Mouse (Mus musculus): ENCODE measurements around the gene Zfp113. TPM values are rescaled to one million over a fixed set of nuclear protein-coding genes. Genes with fewer than 3 reads are reported as not detected.

The Zfp113 gene
- 10 to 100 TPM; 10.6 to 20.3 TPM for polyA plus RNA-seq (2017; shearing (Covaris generic))

DNA sequence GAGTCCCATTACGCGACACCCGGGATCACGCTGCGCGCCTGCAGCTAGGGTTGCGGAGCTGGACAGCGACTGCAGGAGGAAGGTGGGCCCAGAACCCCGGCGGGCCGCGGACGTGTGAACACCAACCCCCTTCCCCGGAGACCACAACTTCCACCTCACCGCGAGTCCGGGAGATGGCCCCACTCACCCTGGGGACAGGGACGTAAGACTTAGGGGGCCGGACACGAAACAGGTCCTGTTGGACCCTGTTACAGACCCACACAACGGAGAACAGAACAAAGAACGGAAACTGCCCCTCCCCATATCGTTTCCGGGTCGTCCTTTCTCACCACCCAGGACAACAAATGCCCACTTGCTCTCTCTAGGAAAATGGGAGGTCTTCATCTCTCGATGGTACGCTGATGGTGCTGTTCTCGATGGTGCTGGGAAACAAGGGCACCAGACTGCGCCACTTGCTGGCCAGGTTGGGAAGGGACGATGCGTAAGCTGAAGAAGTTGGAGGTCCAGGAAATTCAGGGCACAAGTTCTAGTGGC is at the start of gene Zfp113:
Zfp113 (minus strand) TSS at position 302 of the 534 bp plus-strand sequence.
- peak; percentile 98 for ATAC-seq

DNA sequence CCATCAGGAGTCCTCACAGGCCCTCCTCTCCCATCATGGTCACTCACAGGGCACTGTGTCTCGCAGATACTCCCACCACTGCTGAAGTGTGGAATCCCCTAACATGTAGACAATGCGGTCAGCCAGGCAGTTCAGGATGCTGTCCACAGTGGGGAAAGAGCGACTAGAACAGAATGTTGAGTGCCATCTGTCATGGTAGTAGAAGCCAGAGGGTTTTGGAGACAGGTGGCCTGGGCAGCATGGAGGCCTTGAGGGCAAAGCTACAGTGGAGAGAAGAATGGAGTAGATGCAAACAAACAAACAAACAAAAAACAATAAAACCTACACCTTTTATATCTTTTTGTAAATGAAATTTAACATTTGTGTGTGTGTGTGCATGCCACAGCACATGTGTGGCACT is 46.5 kb upstream of the Zfp113 start:
- ATAC-seq: no peak

DNA sequence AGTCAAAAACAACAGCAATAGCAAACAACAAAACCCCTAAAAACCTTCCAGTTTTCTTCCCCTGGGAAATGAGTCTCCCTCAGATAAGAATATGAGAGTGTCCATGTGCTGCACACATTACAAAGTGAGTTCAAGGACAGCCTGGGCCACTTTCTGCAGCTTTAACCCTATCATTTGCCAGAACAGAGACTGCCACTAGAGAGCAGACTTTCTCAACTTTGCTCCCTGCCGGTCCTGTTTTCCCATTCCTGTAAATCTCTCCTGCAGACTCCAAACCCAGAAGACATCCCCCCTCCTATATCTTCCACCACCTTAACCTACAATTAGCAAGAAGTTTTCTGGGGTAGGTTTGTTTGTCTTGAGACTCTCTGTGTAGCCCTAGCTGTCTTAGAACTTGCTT is 44.0 kb upstream of the Zfp113 start:
- no peak for ATAC-seq

DNA sequence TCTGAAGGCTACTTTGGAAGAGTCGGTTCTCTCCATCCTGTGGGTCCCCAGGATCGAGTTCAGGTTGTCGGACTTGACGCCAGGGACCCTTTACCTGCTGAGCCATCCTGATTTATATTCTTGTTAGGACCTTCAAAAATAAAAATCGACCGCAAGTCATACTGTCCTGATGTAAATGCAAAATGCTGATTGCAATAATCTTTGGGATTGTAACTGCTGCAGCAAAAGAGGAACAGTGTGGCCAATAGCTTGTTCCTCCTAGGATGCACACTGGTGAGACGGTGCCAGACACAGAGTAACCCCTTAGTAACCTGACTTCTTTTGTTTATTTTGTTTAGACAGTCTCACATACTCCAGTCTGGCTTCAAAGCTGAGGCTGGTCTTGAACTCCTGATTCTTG is 39.9 kb upstream of the Zfp113 start:
- no peak for ATAC-seq

DNA sequence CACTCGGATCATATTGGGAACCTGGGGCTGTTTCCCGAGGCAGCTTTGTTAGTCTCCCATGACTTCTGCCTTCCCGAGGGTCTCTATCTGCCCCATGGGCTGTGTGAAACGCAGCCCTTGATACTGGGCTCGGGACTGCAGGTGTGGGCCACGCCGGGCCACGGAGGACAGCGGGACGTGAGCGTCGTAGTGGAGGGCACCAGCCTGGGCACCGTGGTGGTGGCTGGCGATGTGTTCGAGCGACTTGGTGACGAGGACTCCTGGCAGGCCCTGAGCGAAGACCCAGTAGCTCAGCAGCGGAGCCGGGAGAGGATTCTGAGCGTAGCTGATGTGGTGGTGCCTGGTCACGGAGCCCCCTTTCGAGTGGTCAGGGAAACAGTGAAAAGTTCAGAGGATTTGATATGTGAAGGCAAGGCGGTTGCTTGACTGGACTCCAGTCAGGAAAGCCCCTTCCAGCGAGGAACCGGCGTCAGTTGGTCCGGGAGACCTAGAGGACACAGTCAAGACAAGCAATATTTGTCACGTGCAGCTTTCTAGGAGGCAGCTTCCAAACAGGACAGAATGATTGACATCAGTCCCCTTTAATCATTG is 39.3 kb upstream of the Zfp113 start:
- peak; percentile 19 for ATAC-seq

DNA sequence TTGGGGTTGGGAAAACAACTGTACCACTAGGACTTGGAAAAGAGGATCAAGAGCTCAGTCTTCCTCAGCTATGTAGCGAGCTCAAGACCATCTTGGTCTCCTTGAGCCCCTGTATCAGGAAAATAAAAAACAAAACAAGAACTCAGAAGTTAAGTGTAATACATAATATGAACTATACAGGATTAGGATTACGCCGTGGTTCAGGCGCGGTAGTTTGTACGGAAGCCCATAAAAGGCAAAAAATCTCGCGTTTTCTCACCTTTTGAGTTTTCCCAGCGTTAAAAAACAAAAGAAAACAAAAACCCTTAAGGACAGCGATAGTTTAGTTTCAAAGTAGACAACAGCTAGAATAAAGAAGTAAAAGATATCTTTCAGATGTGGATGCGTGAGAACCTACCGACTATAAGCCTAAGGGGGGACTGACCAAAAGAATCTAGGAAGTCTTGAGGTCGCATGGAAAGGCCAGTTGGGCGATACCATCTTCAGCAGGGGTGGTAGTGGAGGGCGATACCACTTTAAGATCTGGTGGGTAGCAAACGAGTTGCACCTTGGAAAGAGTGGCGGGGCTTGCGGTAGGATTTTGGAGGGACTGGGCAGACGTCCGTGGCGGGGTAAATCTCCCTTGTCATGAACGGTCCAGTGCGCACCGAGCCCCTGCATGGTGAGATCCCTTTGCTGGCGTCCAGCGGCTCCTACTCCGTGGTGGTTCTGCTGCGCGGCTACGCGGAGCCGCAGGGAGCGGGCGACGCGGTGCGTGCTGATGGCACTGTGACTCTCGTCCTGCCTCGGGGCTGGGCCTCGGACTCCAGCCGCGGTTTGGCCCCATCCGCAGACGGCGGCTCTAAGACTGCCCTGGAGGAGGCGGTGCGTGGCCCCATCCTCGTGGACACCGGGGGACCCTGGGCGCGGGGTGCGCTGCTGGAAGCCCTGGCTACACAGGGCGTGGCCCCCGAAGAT is 38.5 kb upstream of the Zfp113 start, which contains the start of gene Mblac1:
Mblac1 (plus strand) TSS at position 544 of the 957 bp plus-strand sequence.
- ATAC-seq: peak; percentile 70

DNA sequence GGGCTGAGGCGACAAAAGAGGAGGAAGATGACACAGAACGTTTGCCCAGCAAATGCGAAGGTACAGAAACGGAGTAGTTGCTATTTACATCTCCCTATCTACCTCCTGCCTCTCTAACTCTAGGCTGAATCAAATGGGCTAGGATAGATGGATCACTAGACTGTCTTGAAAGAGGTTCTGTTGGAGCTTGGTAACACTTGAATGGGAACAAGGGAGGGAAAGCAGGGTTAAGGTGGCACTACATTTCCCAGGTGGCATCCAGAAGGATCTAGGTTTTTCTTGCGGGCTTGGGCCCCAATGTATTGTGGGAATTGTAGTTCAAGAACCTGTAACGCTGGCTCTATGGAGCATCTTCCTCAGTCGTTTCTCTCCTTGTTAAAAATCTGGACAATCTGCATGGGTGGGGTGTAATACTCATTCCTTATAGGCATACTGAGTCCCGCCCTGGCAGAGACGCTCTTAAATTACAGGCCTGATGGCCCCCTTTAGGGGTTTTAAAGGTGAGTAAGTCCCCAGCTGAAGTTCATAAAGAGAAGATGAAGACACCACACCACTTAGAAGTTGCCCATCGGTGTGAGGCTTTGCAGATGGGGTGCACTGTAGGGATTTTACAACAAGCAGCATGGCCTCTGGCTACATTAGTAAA is 32.2 kb upstream of the Zfp113 start:
- ATAC-seq: peak; percentile 86

DNA sequence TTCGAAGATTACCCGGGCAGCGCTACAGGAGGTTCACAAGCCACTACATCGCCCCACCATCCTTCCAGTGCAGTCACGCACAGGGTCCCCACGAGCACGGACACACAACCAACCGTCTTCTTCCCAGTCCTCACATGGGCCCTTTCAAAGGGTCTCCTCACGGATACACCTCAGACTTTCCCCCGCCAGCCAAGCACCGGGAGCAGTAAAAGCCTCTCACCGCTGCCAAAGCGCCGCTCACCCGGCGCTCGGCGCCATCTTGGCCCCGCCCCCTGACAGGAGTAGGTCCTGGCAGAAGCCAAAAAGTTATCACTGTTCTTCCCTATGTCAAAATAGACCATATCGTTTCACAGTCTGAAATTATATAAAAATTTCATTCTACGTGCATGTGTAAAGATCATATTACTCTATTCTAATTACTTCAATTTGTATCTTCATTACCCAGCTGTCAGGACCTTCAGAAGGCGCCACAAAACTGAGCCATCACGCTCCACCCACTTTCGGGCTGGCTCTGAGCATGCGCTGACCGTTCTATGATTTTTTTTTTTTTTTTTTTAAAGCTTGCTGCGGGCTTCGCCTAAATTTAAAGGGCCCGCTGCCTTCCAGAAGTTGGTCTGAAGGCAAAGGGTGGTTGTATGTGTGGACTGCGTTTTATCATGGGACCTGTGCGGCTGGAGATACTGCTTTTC is 31.6 kb upstream of the Zfp113 start, which contains the start of the genes Taf6 and Cnpy4:
Taf6 (minus strand) TSS at position 502 of the 689 bp plus-strand sequence.
Cnpy4 (plus strand) TSS at position 536 of the 689 bp plus-strand sequence.
- ATAC-seq: peak; percentile 76

DNA sequence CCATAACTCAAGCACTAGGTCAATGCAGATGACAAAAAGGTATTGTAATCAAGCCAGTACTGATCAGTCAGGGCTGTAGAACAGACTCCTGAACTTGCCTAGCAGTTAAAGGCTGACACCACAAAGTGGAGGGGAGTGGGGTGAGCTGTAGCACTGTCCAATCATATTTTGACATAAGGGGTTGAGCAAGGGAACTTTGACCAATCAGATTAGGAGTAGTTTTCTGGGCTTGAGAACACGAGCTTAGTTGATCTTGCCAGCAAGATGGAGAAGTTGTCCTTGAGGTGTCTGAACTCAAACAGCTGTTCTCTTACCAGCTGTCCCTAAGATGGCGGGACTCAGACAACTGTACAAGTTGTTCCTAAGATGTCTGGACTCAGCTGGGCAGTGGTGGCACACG is 17.7 kb upstream of the Zfp113 start:
- ATAC-seq: no peak

DNA sequence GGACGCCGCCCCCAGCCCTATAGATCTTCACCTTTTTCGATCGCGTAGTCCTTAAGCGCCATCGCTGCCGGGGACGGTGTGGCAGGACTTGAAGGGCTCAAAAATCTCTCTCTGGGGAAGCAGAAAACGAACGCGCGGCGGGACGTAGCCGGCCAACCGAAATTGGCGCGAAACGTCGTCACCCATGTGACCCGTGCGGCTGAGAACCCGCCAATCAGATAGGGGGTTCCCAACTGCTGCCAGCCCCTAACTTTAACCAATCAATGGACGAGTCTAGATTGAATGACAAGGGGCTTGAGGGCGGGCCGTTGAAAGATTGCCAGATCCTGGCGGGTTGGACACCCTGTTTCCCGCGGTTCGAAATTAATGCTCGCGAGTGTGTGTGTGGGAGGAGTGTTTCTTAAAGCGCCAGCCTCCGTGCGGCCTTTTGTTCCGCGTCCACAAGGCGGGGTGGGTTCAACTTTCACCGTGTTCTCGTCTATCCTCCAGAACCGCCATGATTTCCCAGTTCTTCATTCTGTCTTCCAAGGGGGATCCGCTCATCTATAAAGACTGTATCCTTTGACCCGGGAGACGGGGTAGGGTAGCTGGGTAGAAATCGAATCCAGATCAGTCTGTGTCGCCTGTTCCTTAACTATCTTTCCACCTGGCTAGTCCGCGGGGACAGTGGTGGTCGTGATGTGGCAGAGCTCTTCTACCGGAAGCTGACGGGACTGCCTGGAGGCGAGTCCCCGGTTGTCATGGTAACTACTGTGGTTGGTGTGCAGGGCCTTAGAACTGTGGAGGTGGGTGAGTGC is 16.3 kb upstream of the Zfp113 start, which contains the start of the genes Ap4m1 and Mcm7:
Ap4m1 (plus strand) TSS at position 308 of the 797 bp plus-strand sequence.
Mcm7 (minus strand) TSS at position 728 of the 797 bp plus-strand sequence.
- peak; percentile 93 for ATAC-seq

DNA sequence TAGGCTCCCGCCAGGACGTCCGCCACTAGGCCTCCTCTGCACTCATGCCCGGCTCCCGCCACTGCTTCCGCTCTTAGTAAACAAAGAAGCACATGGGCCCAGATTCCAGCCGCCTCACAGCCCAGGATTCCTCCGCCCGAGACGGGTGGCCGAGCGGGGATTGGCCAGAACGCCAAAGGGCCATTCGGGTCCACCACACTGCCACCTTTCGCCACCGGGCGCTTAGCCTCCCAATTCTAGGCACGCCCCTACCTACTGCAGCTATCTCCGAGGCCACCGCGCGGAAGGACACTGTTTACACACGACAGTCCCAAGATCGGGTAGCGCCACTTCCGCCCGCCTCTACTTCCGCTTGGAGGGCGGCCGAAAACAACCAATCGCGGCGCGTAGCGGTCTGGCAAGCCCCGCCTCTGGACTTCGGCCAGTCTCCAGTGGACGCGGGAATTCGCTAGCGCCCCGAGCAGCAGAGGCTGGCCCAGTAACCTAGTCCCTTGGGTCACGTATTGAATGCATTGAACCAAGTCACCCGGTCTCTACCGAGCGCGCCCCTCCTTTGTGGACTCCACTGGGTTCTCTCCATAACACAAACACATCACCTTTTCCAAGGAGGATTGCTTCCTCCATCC is 15.5 kb upstream of the Zfp113 start:
- ATAC-seq: peak; percentile 59

DNA sequence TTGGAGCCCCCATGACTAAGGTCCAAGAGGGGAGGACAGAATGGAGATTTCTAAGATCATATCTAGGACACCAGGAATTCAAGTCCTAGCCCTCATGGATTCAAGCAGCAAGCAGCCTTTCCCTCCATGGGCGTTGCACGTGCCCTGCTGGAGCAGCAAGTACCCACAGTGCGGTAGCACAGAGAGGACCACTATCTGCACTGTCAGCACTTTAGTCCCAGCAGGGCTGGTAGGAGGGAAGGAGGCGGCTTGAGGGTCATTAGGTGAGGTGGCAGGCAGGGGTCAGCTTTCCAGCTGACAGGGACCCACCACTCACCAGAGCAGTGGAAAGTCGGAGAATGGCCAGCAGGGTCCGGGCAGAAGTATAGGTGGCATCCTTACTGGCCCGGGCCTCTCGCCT is 10.1 kb upstream of the Zfp113 start:
- no peak for ATAC-seq

DNA sequence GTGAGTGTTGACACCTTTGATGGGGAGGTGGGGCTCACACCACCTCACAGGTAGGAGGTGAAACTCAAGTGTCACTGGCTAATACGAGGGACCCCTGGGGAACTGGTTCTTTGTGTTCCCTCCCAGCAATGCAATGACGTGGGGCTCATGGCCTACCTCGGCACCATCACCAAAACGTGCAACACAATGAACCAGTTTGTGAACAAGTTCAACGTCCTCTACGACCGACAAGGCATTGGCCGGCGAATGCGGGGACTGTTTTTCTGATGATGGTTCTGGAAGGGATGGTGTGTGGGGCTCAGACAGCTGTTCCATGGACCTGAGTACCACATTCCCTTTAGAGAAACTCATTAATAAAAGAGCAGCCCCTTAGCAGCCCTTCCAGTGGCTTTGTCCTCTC is 8.1 kb upstream of the Zfp113 start:
- no peak for ATAC-seq

DNA sequence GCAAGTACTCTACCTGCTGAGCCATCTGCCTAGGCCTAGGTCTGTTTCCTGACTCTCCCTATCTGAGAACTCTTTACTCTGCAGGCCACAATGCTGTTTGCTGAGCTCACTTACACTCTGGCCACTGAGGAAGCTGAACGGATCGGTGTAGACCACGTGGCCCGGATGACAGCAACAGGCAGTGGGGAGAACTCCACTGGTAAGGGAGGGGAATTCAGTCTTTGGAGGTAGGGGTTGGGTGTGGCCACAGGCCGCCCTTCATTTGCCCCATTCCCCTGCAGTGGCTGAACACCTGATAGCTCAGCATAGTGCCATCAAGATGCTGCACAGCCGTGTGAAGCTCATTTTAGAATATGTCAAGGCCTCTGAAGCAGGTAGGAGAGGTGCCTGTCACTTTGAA is 7.5 kb upstream of the Zfp113 start:
- ATAC-seq: no peak

DNA sequence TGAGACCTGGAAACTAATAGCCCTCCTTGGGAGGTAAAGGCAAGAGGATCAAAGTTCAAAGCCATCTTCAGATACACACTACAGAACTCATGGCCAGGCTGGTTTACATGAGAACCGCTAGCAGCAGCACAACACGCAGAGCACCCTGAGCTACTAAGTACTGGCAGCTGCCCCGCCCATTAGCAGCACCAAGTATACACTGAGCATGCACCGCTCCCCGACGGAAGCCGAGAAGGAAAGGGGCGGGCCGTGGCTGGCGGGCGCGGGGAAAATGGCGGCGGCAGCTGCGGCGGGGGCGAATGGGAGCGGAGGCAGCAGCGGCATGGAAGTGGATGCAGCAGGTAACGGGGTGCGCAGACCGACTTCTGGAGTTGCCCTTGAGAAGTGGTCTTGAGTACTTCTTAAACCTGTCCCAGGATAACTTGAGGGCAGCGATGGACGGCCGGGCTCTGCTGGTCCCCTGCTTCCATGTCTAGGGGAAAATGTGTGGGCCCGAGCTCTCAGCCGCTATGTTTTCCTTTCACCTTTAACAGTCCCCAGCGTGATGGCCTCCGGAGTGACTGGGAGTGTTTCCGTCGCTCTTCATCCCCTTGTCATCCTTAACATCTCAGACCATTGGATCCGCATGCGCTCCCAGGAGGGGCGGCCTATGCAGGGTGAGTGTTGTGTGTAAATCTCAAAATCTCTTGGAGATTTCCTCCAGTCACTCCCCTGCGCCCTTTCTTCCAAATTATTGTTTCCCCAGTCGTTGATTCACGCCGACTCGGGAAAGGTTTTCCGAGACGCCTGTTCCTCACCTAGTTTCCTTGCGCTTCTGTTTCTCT is 5.5 kb upstream of the Zfp113 start, which contains the start of gene Cops6:
Cops6 (plus strand) TSS at position 230 of the 824 bp plus-strand sequence.
- ATAC-seq: peak; percentile 97

DNA sequence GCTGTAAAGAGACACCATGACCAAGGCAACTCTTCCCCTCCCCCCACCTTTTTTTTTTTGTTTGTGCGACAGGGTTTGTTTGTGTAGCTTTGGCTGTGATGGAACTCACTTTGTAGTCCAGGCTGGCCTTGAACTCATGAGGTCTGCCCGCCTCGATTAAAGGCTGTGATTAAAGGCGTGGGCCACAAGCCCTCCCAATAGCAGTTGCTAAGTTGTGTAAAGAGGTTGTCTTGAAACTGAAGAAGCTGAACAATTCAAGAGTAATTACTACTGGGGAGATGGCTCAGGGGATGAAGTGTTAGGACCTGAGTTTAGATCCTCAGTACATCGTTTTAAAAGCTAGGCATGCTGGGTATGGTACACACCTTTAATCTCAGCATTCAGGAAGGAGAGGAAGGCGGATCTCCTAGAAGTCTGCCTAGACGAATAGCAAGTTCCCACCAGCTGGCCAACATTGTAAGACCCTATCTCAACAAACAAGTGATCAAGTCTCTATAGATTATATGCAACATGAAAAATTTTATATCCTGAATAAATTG is 4.7 kb upstream of the Zfp113 start:
- ATAC-seq: no peak

DNA sequence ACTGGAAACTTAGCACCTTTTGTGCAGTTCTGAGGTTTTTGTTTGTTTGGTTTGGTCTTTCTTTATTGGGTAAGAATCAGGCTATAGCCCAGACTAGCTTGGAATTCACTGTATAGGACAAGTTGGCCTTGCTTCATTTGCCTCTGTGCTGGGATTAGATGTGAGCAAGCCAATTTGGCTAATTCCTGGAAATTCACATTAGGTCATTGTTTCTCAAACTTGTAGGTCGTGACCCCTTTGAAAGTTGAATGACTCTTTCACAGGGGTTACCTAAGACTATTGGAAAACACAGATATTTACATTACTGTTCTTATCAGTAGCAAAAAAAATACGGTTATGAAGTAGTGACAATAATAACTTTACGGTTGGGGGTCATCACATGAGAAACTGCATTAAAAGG is 1.2 kb downstream of the Zfp113 start:
- no peak for ATAC-seq

DNA sequence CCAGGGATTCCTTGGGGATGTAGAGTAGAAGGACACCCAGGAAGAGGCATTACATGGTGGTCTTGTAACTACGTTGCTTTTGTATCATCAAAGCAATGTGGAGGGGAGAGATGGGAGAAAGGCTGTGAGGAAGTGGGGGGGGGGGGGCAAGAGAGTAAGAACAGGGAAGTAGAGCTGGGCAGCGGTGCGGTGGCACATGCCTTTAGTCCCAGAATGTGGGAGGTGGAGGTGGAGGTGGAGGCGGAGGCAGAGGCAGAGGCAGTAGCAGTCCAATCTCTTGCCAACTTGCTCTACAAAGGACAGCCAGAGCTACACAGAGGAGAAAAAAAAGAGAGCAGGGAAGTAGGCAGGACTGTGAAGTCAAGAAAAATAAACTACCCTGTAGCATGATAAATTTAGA is 17.0 kb downstream of the Zfp113 start:
- ATAC-seq: no peak

DNA sequence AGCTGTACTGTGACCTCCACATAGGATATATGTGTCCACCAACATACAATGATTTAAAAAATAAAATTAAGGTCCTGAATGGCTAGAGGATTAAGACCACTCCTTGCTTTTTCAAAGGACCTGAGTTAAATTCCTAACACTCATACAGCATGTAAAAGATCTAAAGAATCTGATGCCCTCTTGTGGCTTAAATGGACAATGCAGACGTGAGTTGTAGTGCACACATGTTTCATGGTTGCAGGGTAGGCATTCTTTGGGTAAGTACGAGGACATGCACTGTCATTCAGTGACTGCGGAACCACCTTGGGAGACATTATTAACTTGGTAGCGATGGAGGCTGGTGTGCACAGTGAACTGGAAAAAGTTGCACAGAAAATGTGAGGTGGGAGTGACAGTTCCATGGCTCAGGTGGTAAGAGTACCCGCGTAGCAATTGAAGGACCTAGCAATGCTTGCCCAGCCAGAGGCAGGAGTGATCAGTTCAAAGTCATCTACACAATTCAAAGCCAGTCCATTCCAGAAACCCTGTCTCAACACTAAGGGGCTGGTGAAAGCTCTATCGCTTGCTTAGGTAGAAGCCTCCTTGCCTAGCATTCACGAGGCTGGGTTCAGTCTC is 17.5 kb downstream of the Zfp113 start:
- peak; percentile 87 for ATAC-seq

Measured in CD4-positive, CD25-positive, alpha-beta regulatory T cell, adult 4 months (primary cell).